Mouse (Mus musculus): ENCODE measurements around the gene Ccdc57.
"Not testable (repeated sequence)": the region's sequence is repeated elsewhere in the genome, so short reads cannot be mapped to it uniquely, and the experiment has no call there.

Ccdc57 gene

GRCm38 (mm10) chr11:120784064-120784791 is 148.4 kb downstream of the Ccdc57 start, which contains the start of the genes Rfng and Gps1:
Gene Rfng (minus strand): TSS chr11:120784207.
Gene Gps1 (plus strand): TSS chr11:120784272.
- peak; percentile 86 for DNase-seq (ENCODE audit: low read depth)

DNA sequence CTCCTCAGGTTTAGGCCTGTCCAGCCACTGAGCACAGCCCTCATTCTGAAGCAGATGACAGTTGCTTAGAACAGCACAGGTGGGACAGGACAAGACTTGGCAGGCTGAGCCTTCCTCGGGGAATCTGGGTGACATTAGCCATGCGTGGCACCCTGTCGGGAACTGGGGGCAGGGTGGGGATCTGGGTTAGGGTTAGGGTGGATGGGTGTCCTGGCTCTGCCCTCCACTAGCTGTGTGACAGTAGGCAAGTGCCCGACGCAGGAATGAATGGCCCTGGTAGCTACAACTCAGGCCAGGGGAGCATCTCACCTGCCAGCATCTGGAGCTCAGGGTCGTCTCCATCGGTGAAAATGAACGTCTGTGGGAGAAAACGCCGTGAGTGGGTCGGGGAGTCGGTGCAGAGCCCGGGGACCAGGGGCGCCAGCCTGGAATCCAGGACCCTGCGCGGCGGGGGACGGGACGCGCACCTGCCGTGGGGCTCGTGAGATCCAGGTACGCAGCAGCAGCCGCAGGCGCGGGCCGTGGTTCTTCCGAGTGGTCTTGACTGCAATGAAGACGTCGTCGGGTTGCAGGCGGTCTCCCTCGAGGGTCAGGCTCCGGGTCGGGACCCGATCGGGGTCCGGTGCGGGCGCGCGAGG is 149.1 kb downstream of the Ccdc57 start:
- DNase-seq (ENCODE audit: low read depth) = peak; percentile 28

DNA sequence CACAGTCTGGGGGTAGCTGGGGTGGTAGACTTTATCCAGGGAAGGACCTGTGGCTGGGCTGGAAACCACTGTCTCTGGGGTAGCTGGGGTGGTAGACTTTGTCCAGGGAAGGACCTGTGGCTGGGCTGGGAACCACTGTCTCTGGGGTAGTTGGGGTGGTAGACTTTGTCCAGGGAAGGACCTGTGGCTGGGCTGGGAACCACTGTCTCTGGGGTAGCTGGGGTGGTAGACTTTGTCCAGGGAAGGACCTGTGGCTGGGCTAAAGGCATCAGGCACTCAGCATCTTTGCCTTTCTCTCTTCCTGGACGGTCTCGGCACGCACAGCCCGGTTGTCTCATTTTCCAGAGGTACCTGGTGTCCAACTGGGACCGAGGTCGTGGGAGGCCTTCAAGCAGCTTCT is 151.3 kb downstream of the Ccdc57 start:
- not testable (repeated sequence) for DNase-seq (ENCODE audit: low read depth)

DNA sequence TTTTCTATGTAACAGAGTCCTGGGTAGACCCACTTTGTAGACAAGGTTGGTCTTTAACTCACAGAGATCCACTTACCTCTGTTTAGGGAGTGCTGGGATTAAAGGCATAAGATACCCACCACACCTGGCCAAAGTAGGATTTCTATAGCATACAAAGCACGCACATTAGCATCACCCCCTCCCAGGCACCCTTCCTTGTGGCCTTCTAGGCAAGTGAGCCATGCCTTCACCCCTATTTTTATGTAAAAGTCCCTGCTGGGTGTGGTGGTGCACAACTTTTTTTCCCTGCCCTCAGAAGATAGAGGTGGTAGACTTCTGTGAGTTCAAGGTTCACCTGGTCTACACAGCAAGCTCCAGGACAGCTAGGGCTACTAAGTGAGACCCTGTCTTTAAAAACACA is 152.8 kb downstream of the Ccdc57 start:
- DNase-seq (ENCODE audit: low read depth) = no peak

GRCm38 (mm10) chr11:120777123-120777522 is 155.5 kb downstream of the Ccdc57 start:
- no peak for DNase-seq (ENCODE audit: low read depth)

All from induced T-regulatory cell, adult 2 months (primary cell).